Mouse (Mus musculus): Measurements from ENCODE around the gene Rictor. TPM values are rescaled to one million over a fixed set of nuclear protein-coding genes. Genes with fewer than 3 reads are reported as not detected.

Rictor gene
- polyA plus RNA-seq, 1 experiment from 2014 or later = 46.8 TPM

- ATAC-seq (ENCODE audit: insufficient number of reproducible peaks, insufficient read depth, low FRiP score, low TSS enrichment) = no peak
- Histone ChIP-seq H3K36me3 (no peaks in the 10 kb centered on the region), H3K9ac (no peak overlapping the region), H3K27ac (no peak overlapping the region), H3K4me2 (replicated peaks) (no peak overlapping the region), H3K27me3 (no peaks in the 10 kb centered on the region), H3K4me1 (no peaks in the 10 kb centered on the region), H3K4me3 (no peak overlapping the region), H3K9me3 (no peaks in the 10 kb centered on the region)
- 75% methylated on average over 4 of the region's 4 CpGs for WGBS
These were observed 107.6 kb downstream of the Rictor start for GRCm38 (mm10) chr15:6815807-6816206.

DNA sequence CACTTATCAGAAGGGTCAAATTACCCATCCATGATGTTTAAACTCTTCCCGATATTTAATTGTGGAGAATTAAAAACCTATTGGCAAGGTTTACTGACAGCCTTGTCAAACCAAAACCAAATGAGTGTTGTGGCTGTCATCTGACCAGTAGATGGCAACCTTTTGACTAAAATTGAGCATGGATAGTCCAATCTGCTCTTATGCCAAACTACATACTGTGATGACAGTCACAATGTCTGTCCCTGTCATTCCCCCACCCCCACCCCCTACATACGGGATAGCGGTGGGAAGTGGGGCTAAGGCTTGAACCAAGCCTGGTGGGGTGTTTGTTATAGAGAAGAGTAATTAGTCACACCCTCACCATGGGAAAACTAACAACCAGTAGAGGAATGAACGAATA lies 132.0 kb downstream of the Rictor start:
- H3K4me3 ChIP-seq = no peak overlapping the region
- no peak overlapping the region for H3K9ac ChIP-seq
- H3K27ac ChIP-seq = no peak overlapping the region
- H3K4me1 ChIP-seq = no peaks in the 10 kb centered on the region
- no peak overlapping the region for H3K4me2 ChIP-seq (replicated peaks)
- no peak; the same call in 1 of the 2 replicates for ATAC-seq (ENCODE audit: insufficient number of reproducible peaks, insufficient read depth, low FRiP score, low TSS enrichment)
- H3K36me3 ChIP-seq = no peaks in the 10 kb centered on the region
- WGBS = 42% methylated on average over 4 of the region's 4 CpGs
- H3K27me3 ChIP-seq = no peaks in the 10 kb centered on the region
- H3K9me3 ChIP-seq = no peaks in the 10 kb centered on the region

DNA sequence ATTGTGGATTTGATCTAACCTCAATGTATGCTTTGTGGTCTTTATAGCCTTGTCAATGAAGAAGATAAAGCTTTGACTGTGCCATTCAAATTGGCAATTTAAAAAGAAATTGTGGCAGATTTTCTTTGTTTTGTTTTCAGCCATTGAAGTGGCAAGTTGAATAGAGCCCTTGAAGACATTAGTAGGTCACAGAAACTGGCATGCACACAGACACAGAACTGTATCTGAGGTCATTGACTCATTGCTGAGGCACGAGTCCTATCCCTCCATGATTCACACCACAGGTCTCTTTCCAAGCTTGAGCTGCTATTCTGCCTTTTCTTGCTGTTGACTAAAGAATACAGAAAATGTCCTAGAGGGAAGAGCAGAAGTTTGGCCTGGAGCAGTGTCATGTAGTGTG lies 141.7 kb downstream of the Rictor start:
- Histone ChIP-seq H3K4me2 (replicated peaks) (no peak overlapping the region), H3K9ac (no peak overlapping the region), H3K27ac (no peak overlapping the region), H3K27me3 (no peaks in the 10 kb centered on the region), H3K4me1 (no peaks in the 10 kb centered on the region), H3K4me3 (no peak overlapping the region), H3K36me3 (no peaks in the 10 kb centered on the region), H3K9me3 (no peaks in the 10 kb centered on the region)
- WGBS = 72% methylated on average over 1 of the region's 1 CpGs
- no peak for ATAC-seq (ENCODE audit: insufficient number of reproducible peaks, insufficient read depth, low FRiP score, low TSS enrichment)

Other genes with a start within 250 kb of the Rictor start
- 3.6 and 3.8 TPM in 2 replicates for gene Fyb, start 185.5 kb upstream of the Rictor start, polyA plus RNA-seq (2016; fragmentation: Nextera tagmentation; extraction: Ambion mirVana)
- 0.20 and 0.32 TPM in 2 replicates for gene Osmr, start 166.6 kb downstream of the Rictor start, polyA plus RNA-seq (2016; fragmentation: Nextera tagmentation; extraction: Ambion mirVana)

All from embryonic facial prominence, embryonic 12.5 days (tissue).